Mouse (Mus musculus): ENCODE data around the gene Cdk9. TPM values are rescaled to one million over a fixed set of nuclear protein-coding genes. Genes with fewer than 3 reads are reported as not detected.
A peak's percentile ranks its signal among the peaks of the same experiment; 100 is the strongest.

Cdk9 gene
- polyA plus RNA-seq, 1 experiment from 2014 or later: 68.7 TPM

GRCm38 (mm10) chr2:32729547-32729946, 16.7 kb upstream of the Cdk9 start:
- peaks cover 8% of the 10 kb centered on the region; the same call in 1 of the 2 replicates for H3K4me1 ChIP-seq (ENCODE audit: insufficient read depth, low read depth, low read length)
- peak overlapping the region; percentile 54 for H3K4me2 ChIP-seq (replicated peaks; ENCODE audit: low read depth, low read length)
- peak overlapping the region; percentile 83 for H3K27ac ChIP-seq (ENCODE audit: low read length)
- ATAC-seq (no peak), DNase-seq (ENCODE audit: low spot score) (no peak)
- H3K9ac ChIP-seq (replicated peaks; ENCODE audit: low read depth): peak overlapping the region; percentile 19; the same call in 1 of the 2 replicates
- no peaks in the 10 kb centered on the region for H3K36me3 ChIP-seq (ENCODE audit: insufficient read depth, low read length)
- 47% methylated on average over 4 of the region's 4 CpGs for WGBS
- TF ChIP-seq EP300 (IDR thresholded peaks at IDR 0.05) (no peak), CTCF (IDR thresholded peaks at IDR 0.05) (no peak)
- H3K27me3 ChIP-seq (replicated peaks; ENCODE audit: insufficient read depth, low read length): no peaks in the 10 kb centered on the region
- peak overlapping the region; percentile 48; the same call in 1 of the 2 replicates for H3K4me3 ChIP-seq (ENCODE audit: low read depth, low read length)
- H3K9me3 ChIP-seq (ENCODE audit: low read length): no peaks in the 10 kb centered on the region

- WGBS: 33% methylated on average over 7 of the region's 7 CpGs
- ATAC-seq: peak; percentile 29
- H3K9ac ChIP-seq (replicated peaks; ENCODE audit: low read depth): peak overlapping the region; percentile 54
- peak overlapping the region; percentile 54 for H3K4me2 ChIP-seq (replicated peaks; ENCODE audit: low read depth, low read length)
- H3K27ac ChIP-seq (ENCODE audit: low read length): peak overlapping the region; percentile 83
- H3K27me3 ChIP-seq (replicated peaks; ENCODE audit: insufficient read depth, low read length): no peaks in the 10 kb centered on the region
- peak; percentile 59 for DNase-seq (ENCODE audit: low spot score)
- no peaks in the 10 kb centered on the region for H3K9me3 ChIP-seq (ENCODE audit: low read length)
- peaks cover 8% of the 10 kb centered on the region; the same call in 1 of the 2 replicates for H3K4me1 ChIP-seq (ENCODE audit: insufficient read depth, low read depth, low read length)
- H3K36me3 ChIP-seq (ENCODE audit: insufficient read depth, low read length): no peaks in the 10 kb centered on the region
- peak overlapping the region; percentile 48 for H3K4me3 ChIP-seq (ENCODE audit: low read depth, low read length)
- TF ChIP-seq CTCF (IDR thresholded peaks at IDR 0.05) (no peak), EP300 (IDR thresholded peaks at IDR 0.05) (peak; percentile 71)
Measured at GRCm38 (mm10) chr2:32728463-32728862, 15.6 kb upstream of the Cdk9 start.

GRCm38 (mm10) chr2:32727435-32727834, 14.6 kb upstream of the Cdk9 start:
- peak overlapping the region; percentile 83 for H3K27ac ChIP-seq (ENCODE audit: low read length)

GRCm38 (mm10) chr2:32724832-32725790, 12.2 kb upstream of the Cdk9 start:
- no peak for TF ChIP-seq EP300 (IDR thresholded peaks at IDR 0.05)
- no peak for TF ChIP-seq CTCF (IDR thresholded peaks at IDR 0.05)
- WGBS: 51% methylated on average over 16 of the region's 16 CpGs
- Histone ChIP-seq H3K4me2 (replicated peaks; ENCODE audit: low read depth, low read length) (no peak overlapping the region), H3K9me3 (ENCODE audit: low read length) (no peaks in the 10 kb centered on the region), H3K27ac (ENCODE audit: low read length) (0 out of 2 replicates have a peak overlapping the region, but pooled peaks have one; percentile 32), H3K36me3 (ENCODE audit: insufficient read depth, low read length) (no peaks in the 10 kb centered on the region), H3K4me1 (ENCODE audit: insufficient read depth, low read depth, low read length) (0 out of 2 replicates have a peak, but pooled peaks cover 4% of the 10 kb centered on the region), H3K4me3 (ENCODE audit: low read depth, low read length) (no peak overlapping the region), H3K9ac (replicated peaks; ENCODE audit: low read depth) (no peak overlapping the region), H3K27me3 (replicated peaks; ENCODE audit: insufficient read depth, low read length) (no peaks in the 10 kb centered on the region)
- DNase-seq (ENCODE audit: low spot score) (no peak), ATAC-seq (no peak)

More at GRCm38 (mm10) chr2:32727435-32727834, 14.6 kb upstream of the Cdk9 start:
- H3K27me3 ChIP-seq (replicated peaks; ENCODE audit: insufficient read depth, low read length): no peaks in the 10 kb centered on the region
- ATAC-seq (peak; percentile 98), DNase-seq (ENCODE audit: low spot score) (peak; percentile 100)
- TF ChIP-seq EP300 (IDR thresholded peaks at IDR 0.05) (no peak), CTCF (IDR thresholded peaks at IDR 0.05) (no peak)
- H3K4me1 ChIP-seq (ENCODE audit: insufficient read depth, low read depth, low read length): peaks cover 8% of the 10 kb centered on the region; the same call in 1 of the 2 replicates
- 2% methylated on average over 16 of the region's 16 CpGs for WGBS
- H3K36me3 ChIP-seq (ENCODE audit: insufficient read depth, low read length): no peaks in the 10 kb centered on the region
- no peaks in the 10 kb centered on the region for H3K9me3 ChIP-seq (ENCODE audit: low read length)
- H3K4me2 ChIP-seq (replicated peaks; ENCODE audit: low read depth, low read length): peak overlapping the region; percentile 54
- peak overlapping the region; percentile 54 for H3K9ac ChIP-seq (replicated peaks; ENCODE audit: low read depth)
- peak overlapping the region; percentile 48 for H3K4me3 ChIP-seq (ENCODE audit: low read depth, low read length)

GRCm38 (mm10) chr2:32724149-32724548, 11.3 kb upstream of the Cdk9 start:
- Histone ChIP-seq H3K4me1 (ENCODE audit: insufficient read depth, low read depth, low read length) (0 out of 2 replicates have a peak, but pooled peaks cover 4% of the 10 kb centered on the region), H3K27me3 (replicated peaks; ENCODE audit: insufficient read depth, low read length) (no peaks in the 10 kb centered on the region), H3K9ac (replicated peaks; ENCODE audit: low read depth) (no peak overlapping the region), H3K27ac (ENCODE audit: low read length) (no peak overlapping the region), H3K4me2 (replicated peaks; ENCODE audit: low read depth, low read length) (no peak overlapping the region), H3K4me3 (ENCODE audit: low read depth, low read length) (no peak overlapping the region), H3K9me3 (ENCODE audit: low read length) (no peaks in the 10 kb centered on the region), H3K36me3 (ENCODE audit: insufficient read depth, low read length) (no peaks in the 10 kb centered on the region)
- DNase-seq (ENCODE audit: low spot score): no peak
- no peak for TF ChIP-seq EP300 (IDR thresholded peaks at IDR 0.05)
- TF ChIP-seq CTCF (IDR thresholded peaks at IDR 0.05): no peak
- 80% methylated on average over 4 of the region's 4 CpGs for WGBS
- no peak for ATAC-seq

GRCm38 (mm10) chr2:32722581-32722980, 9.7 kb upstream of the Cdk9 start:
- Histone ChIP-seq H3K27ac (ENCODE audit: low read length) (no peak overlapping the region), H3K9me3 (ENCODE audit: low read length) (no peaks in the 10 kb centered on the region), H3K4me1 (ENCODE audit: insufficient read depth, low read depth, low read length) (0 out of 2 replicates have a peak, but pooled peaks cover 4% of the 10 kb centered on the region), H3K4me3 (ENCODE audit: low read depth, low read length) (no peak overlapping the region), H3K4me2 (replicated peaks; ENCODE audit: low read depth, low read length) (peak overlapping the region; percentile 14; the same call in 1 of the 2 replicates), H3K27me3 (replicated peaks; ENCODE audit: insufficient read depth, low read length) (no peaks in the 10 kb centered on the region), H3K9ac (replicated peaks; ENCODE audit: low read depth) (no peak overlapping the region), H3K36me3 (ENCODE audit: insufficient read depth, low read length) (no peaks in the 10 kb centered on the region)
- no peak for DNase-seq (ENCODE audit: low spot score)
- 34% methylated on average over 3 of the region's 3 CpGs for WGBS
- no peak for ATAC-seq
- TF ChIP-seq CTCF (IDR thresholded peaks at IDR 0.05): no peak
- TF ChIP-seq EP300 (IDR thresholded peaks at IDR 0.05): no peak

Measured in lung, postnatal 0 days (tissue).